ENCODE assay signal across 9 mouse cellular contexts in the genomic region with DNA sequence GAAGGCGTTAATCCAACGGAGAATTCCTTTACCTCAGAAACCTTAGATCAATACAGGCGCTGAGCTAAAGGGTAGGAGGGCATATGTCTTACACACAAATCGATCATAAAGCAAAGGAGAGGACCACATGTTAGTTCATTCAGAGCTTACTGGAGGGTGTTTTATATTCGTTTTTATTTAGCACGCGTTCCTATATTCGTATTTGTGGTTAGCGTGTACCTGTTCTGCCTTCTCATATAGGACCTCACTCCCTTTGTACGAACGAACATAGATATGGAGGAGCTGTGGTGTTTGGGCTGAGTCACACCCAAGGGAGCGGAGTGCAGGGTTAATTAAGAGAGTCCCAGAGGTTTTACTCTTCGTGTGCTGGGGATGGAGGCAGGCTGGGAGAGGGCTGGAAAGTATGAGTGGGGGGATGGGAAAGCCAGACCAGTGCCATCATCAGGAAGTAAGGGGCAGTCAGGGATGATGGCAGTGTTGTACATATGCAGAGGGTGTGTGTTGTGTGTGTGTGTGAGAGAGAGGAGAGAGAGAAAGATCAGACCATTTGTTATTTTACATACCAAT. TPM values are rescaled to one million over a fixed set of nuclear protein-coding genes. Genes with fewer than 3 reads are reported as not detected.
A peak's percentile ranks its signal among the peaks of the same experiment; 100 is the strongest.
DNase-seq lines count a peak whose midpoint lies in the region; ATAC-seq lines count a peak whose summit lies in the region.
"Had no signal": no experiment of that assay in that cellular context is flagged by ENCODE, and none has a peak within 500 bp of the region (broad histone marks: within the 10 kb centered on the region; RNA-seq: fewer than 3 reads in every experiment).

No protein-coding gene starts in this region.

- H3K9ac ChIP-seq in forebrain, embryonic 12.5 days = 0 out of 2 replicates have a peak overlapping the region, but pooled peaks have one; percentile 8
- no peak overlapping the region for H3K9ac ChIP-seq in lung, embryonic 16.5 days (ENCODE audit: low read length)
- no peak overlapping the region for H3K9ac ChIP-seq in liver, embryonic 12.5 days
- H3K9ac ChIP-seq in stomach, embryonic 15.5 days = no peak overlapping the region
- no peak overlapping the region for H3K9ac ChIP-seq in kidney, embryonic 14.5 days (ENCODE audit: low read depth, low read length)

- peak; percentile 68 for ATAC-seq in forebrain, embryonic 12.5 days (ENCODE audit: low FRiP score)
- ATAC-seq in lung, embryonic 16.5 days (ENCODE audit: low read depth) = no peak
- ATAC-seq in liver, embryonic 12.5 days = no peak
- no peak for ATAC-seq in stomach, embryonic 15.5 days (ENCODE audit: insufficient read depth, low FRiP score, low read depth)
- ATAC-seq in kidney, embryonic 14.5 days (ENCODE audit: low FRiP score, low TSS enrichment) = no peak

- H3K4me1 ChIP-seq in forebrain, embryonic 12.5 days = peaks cover 21% of the 10 kb centered on the region
- peaks cover 15% of the 10 kb centered on the region; the same call in 1 of the 2 replicates for H3K4me1 ChIP-seq in forebrain, embryonic 10.5 days
- H3K4me1 ChIP-seq in lung, embryonic 16.5 days (replicated peaks; ENCODE audit: control insufficient read depth, insufficient read depth, low read length) = peaks cover 19% of the 10 kb centered on the region
- no peaks in the 10 kb centered on the region for H3K4me1 ChIP-seq in liver, embryonic 12.5 days
- H3K4me1 ChIP-seq in stomach, embryonic 15.5 days = peaks cover 12% of the 10 kb centered on the region; the same call in 1 of the 2 replicates
- H3K4me1 ChIP-seq in kidney, embryonic 14.5 days (ENCODE audit: control insufficient read depth, insufficient read depth, low read length) = no peaks in the 10 kb centered on the region

- H3K27me3 ChIP-seq in forebrain, embryonic 12.5 days = no peaks in the 10 kb centered on the region
- H3K27me3 ChIP-seq in forebrain, embryonic 10.5 days (ENCODE audit: poor library complexity, severe bottlenecking) = no peaks in the 10 kb centered on the region
- no peaks in the 10 kb centered on the region for H3K27me3 ChIP-seq in lung, embryonic 16.5 days (ENCODE audit: control insufficient read depth, insufficient read depth, low read depth, low read length)
- H3K27me3 ChIP-seq in liver, embryonic 12.5 days (replicated peaks) = no peaks in the 10 kb centered on the region
- no peaks in the 10 kb centered on the region for H3K27me3 ChIP-seq in stomach, embryonic 15.5 days (replicated peaks)
- H3K27me3 ChIP-seq in kidney, embryonic 14.5 days (ENCODE audit: control insufficient read depth, insufficient read depth, low read length) = no peaks in the 10 kb centered on the region

- no peaks in the 10 kb centered on the region for H3K36me3 ChIP-seq in forebrain, embryonic 12.5 days (replicated peaks)
- no peaks in the 10 kb centered on the region for H3K36me3 ChIP-seq in forebrain, embryonic 10.5 days (replicated peaks)
- no peaks in the 10 kb centered on the region for H3K36me3 ChIP-seq in lung, embryonic 16.5 days (ENCODE audit: control insufficient read depth, insufficient read depth, low read length)
- no peaks in the 10 kb centered on the region for H3K36me3 ChIP-seq in liver, embryonic 12.5 days
- H3K36me3 ChIP-seq in stomach, embryonic 15.5 days = no peaks in the 10 kb centered on the region
- H3K36me3 ChIP-seq in kidney, embryonic 14.5 days (ENCODE audit: control insufficient read depth, insufficient read depth, low read length) = no peaks in the 10 kb centered on the region

- H3K27ac ChIP-seq in forebrain, embryonic 12.5 days = 0 out of 2 replicates have a peak overlapping the region, but pooled peaks have one; percentile 42
- H3K27ac ChIP-seq in forebrain, embryonic 10.5 days = no peak overlapping the region
- H3K27ac ChIP-seq in lung, embryonic 16.5 days (ENCODE audit: low read length) = 0 out of 2 replicates have a peak overlapping the region, but pooled peaks have one; percentile 52
- H3K27ac ChIP-seq in liver, embryonic 12.5 days = no peak overlapping the region
- no peak overlapping the region for H3K27ac ChIP-seq in stomach, embryonic 15.5 days
- no peak overlapping the region for H3K27ac ChIP-seq in kidney, embryonic 14.5 days (ENCODE audit: low read depth, low read length)

- H3K4me2 ChIP-seq in forebrain, embryonic 12.5 days = peak overlapping the region; percentile 25
- H3K4me2 ChIP-seq in lung, embryonic 16.5 days (ENCODE audit: low read depth, low read length) = peak overlapping the region; percentile 29
- peak overlapping the region; percentile 14 for H3K4me2 ChIP-seq in liver, embryonic 12.5 days
- peak overlapping the region; percentile 33 for H3K4me2 ChIP-seq in stomach, embryonic 15.5 days
- H3K4me2 ChIP-seq in kidney, embryonic 14.5 days (replicated peaks; ENCODE audit: low read depth, low read length) = no peak overlapping the region

- 64% methylated on average over 13 of the region's 13 CpGs for WGBS in forebrain, embryonic 12.5 days
- 74% methylated on average over 13 of the region's 13 CpGs for WGBS in forebrain, embryonic 10.5 days
- WGBS in lung, embryonic 16.5 days = 61% methylated on average over 13 of the region's 13 CpGs
- whole genome bisulfite sequencing in liver, embryonic 12.5 days (ENCODE audit: insufficient replicate concordance) = 67% methylated on average over 13 of the region's 13 CpGs
- 60% methylated on average over 13 of the region's 13 CpGs for WGBS in stomach, embryonic 15.5 days
- 71% methylated on average over 13 of the region's 13 CpGs for WGBS in kidney, embryonic 14.5 days

- no peak for DNase-seq in forebrain, embryonic 10.5 days (ENCODE audit: extremely low spot score, low spot score)
- no peak for DNase-seq in lung, postnatal 4 days
- DNase-seq in frontal cortex, adult 2 months (ENCODE audit: extremely low spot score in 1 of 2, low spot score in 1 of 2) = no peak
- DNase-seq: gastrocnemius, postnatal 14 days had no signal

- no peak overlapping the region for H3K4me3 ChIP-seq in forebrain, embryonic 12.5 days (replicated peaks)
- no peak overlapping the region for H3K4me3 ChIP-seq in forebrain, embryonic 10.5 days
- H3K4me3 ChIP-seq in lung, embryonic 16.5 days (ENCODE audit: low read length) = no peak overlapping the region
- H3K4me3 ChIP-seq in liver, embryonic 12.5 days = no peak overlapping the region
- no peak overlapping the region for H3K4me3 ChIP-seq in stomach, embryonic 15.5 days (replicated peaks)
- no peak overlapping the region for H3K4me3 ChIP-seq in kidney, embryonic 14.5 days (ENCODE audit: low read length)

- H3K9me3 ChIP-seq in forebrain, embryonic 12.5 days = no peaks in the 10 kb centered on the region
- peaks cover 3% of the 10 kb centered on the region for H3K9me3 ChIP-seq in forebrain, embryonic 10.5 days
- H3K9me3 ChIP-seq in lung, embryonic 16.5 days (ENCODE audit: control insufficient read depth, low read length) = no peaks in the 10 kb centered on the region
- no peaks in the 10 kb centered on the region for H3K9me3 ChIP-seq in liver, embryonic 12.5 days (replicated peaks)
- H3K9me3 ChIP-seq in stomach, embryonic 15.5 days = no peaks in the 10 kb centered on the region
- no peaks in the 10 kb centered on the region for H3K9me3 ChIP-seq in kidney, embryonic 14.5 days (ENCODE audit: control insufficient read depth, low read length)

RNA-seq across cellular contexts. Expression of a gene that starts 23.5 kb away (rescaled TPM):
- polyA plus RNA-seq in forebrain, embryonic 12.5 days (2016; fragmentation: Nextera tagmentation; extraction: Ambion mirVana) = 13.8 and 14.8 TPM in 2 replicates
- 12.8 and 13.7 TPM in 2 replicates for polyA plus RNA-seq in forebrain, embryonic 10.5 days (2016; fragmentation: Nextera tagmentation; extraction: Ambion mirVana)
- polyA plus RNA-seq in lung, embryonic 16.5 days (2015; fragmentation: Nextera tagmentation; extraction: Ambion mirVana) = 10.8 and 11.3 TPM in 2 replicates
- 1.3 and 2.0 TPM in 2 replicates for polyA plus RNA-seq in liver, embryonic 12.5 days (2016; fragmentation: Nextera tagmentation; extraction: Ambion mirVana)
- 5.9 and 6.2 TPM in 2 replicates for polyA plus RNA-seq in stomach, embryonic 15.5 days (2015; fragmentation: Nextera tagmentation; extraction: Ambion mirVana)
- polyA plus RNA-seq in kidney, embryonic 14.5 days (2014; fragmentation: Nextera tagmentation; extraction: Ambion mirVana) = 8.7 and 15.8 TPM in 2 replicates
- polyA plus RNA-seq in frontal cortex, adult 2 months (2012; rRNA removed) = 17.5 and 20.7 TPM in 2 replicates

Comparison
In these comparisons a context has a peak if more than half of its experiments do, and no peak if none do; other contexts are left out.
1. H3K27ac ChIP-seq: peak in forebrain, embryonic 12.5 days (single experiment) and lung, embryonic 16.5 days (single experiment); none in forebrain, embryonic 10.5 days (single experiment), liver, embryonic 12.5 days (single experiment), stomach, embryonic 15.5 days (single experiment) and kidney, embryonic 14.5 days (single experiment).